Mouse (Mus musculus) frontal cortex, postnatal 36 days (tissue): ENCODE results near the gene Ttyh3.

Experiments used
- DNase-seq, 2 experiments: peaks; one replicate each; pipeline ENCODE4 v3.0.0; 2022; ENCODE audit warnings: low spot score in 2 of 2

Gene Ttyh3

DNA sequence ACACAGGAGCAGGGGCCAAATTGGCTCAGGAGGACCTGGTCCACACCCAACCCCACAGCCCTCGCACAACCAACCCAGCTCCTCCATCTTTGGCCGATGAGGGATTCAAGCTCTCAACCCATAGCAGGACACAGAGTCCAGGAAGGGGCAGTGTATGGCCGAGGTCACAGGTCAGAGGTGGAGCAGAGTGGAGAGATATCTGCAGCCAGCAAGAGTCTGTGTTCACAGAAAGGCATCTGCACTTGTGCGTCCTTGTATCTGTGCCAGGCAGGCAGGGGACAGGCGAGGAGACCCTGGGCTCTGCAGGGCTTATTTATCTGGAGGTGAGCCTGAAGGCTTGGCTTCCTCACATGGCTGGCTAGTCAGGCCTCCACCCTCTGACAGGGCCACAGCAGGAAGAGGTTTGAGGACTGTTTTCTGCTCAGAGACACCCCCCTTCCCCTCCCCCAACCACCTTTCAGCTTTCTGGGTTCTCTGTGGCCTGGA lies 73.4 kb downstream of the Ttyh3 start:
- DNase-seq = no peak

DNA sequence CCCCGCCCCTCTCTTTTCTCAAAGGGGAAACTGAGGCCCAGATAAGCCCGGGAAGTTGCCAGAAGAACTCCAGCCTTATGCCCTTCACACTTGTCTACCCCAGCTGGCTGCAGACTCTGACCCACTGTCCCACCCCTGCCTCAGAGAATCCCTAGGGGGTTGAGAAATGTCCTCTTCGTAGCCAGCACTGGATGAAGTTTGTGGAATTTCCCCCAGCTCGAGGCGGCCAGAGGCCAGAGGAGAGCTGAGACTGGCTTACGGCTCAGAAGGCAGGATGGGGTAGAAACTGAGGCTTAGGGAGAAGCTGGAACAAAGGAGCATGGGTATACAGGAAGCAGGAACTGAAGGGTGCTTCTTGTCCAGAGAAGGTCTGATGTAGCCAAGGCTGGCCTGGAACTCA lies 76.2 kb downstream of the Ttyh3 start:
- no peak for DNase-seq

DNA sequence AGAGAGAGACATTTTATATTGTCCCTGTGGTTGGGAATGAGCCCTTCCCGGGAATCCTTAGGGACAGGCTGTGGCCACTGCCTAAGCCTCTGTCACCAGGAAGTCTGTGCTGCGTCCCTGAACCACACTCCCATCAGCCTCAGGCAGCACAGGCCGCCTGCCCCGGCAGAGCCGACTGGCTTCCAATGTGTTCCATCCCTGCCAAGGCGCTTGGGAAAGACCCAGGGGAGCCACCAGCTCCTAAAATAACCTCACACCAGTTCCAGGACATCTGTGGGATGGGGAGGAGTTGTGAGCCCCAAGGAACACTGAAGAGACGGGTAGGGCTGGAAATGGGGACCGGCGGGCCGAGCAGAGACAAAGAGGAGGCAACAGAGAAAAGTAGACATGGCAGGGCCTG lies 77.2 kb downstream of the Ttyh3 start:
- DNase-seq = peak in 1 of 2 experiments; percentile 30

DNA sequence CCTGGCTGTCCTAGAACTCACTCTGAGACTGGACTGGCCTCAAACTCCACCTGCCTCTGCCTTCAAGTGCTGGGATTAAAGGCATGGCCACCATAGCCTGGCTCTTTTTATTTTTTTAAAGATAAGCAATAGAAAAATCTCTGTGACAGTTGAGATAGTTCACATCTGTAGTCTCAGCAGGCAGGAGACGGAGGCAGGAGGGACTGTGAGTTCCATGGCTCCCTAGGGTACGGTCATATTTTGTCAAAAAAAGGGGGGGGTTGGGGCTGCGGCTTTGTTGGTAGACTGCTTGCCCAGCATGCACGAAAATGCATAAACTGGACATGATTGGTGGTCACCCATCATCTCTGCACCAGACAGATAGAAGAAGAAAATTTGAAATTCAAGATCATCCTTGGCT lies 77.6 kb downstream of the Ttyh3 start:
- DNase-seq = no peak
